Mouse (Mus musculus): ENCODE measurements around the gene 1110032A03Rik. TPM values are rescaled to one million over a fixed set of nuclear protein-coding genes. Genes with fewer than 3 reads are reported as not detected.

Gene 1110032A03Rik
- polyA plus RNA-seq, 1 experiment = 46.5 TPM

DNA sequence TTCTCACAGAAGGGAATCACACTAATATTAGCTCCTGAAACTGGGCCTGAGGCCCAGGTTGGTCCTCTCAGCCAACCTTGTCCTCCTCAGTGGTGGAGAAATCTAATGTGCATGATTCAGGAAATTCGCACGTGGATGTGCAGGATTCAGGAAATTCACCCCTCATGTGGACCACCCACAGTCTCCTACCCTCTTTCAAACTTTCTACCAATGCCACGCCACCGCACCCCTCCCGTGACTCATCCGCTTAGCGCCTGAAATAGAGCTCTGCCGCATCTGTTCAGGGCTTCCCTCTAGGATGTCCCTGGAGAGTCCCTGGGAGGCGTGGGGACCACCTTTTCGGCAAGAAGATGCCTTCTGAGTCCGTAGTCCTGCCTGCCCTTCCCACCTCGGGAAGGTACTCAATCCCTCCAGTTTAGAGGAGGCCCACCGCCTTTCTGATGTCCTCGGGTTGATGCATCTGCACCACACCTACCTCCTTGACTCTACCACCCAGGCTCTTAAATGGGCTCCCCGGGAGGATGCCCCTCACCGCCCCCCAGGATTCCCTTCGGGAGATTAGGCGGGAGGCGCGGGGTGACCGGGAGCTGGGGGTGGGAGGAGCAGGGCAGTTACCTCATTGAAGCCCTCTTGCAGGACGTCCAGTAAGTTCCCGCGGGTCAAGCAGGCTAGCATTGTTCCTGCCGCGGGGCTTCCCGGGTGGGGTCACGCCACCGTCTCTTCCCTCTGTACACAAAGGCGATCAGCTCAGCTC lies 48.0 kb downstream of the 1110032A03Rik start:
- no peak; the same call in 1 of the 2 replicates for TF ChIP-seq POLR2A (IDR thresholded peaks at IDR 0.05; ENCODE audit: borderline replicate concordance, extremely low read depth, insufficient read depth, insufficient read length, poor library complexity, severe bottlenecking)
- TF ChIP-seq CTCF (IDR thresholded peaks at IDR 0.05; ENCODE audit: borderline replicate concordance, extremely low read depth, insufficient read depth, insufficient read length) = no peak
- DNase-seq (ENCODE audit: low read depth) = peak; percentile 58

DNA sequence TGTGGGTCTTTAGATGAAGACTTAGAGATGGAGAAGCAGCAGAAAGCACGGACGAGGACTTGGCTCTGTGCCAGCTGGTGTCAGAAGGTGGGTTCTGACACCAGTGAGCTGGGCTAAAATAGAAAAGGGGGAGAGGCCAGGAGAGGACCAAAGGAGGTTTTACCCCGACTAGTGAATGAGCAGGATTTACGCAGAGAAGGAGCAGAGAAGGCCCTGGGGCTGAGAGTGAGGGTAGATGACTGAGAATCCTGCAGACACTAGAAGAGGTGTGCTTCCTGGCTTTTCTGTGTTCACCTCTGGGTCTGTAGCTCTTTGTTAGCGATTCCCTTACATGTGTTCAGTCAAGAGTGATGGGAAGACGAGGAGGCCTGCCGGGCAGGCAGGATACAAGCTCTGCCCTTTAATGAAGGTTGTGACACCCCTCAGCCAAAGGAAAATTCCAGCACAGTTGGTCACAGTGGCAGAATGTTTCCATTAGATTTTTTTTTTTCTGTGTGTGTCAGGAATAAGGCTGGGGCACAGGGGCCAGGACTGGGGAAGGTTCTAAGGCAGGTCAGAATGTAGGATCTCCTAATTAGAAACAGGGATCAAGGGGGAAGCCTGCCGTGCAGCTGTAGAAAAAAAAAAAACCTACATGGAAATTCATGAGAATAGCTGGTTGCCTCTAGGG lies 49.3 kb downstream of the 1110032A03Rik start:
- DNase-seq (ENCODE audit: low read depth) = peak; percentile 47
- TF ChIP-seq CTCF (IDR thresholded peaks at IDR 0.05; ENCODE audit: borderline replicate concordance, extremely low read depth, insufficient read depth, insufficient read length) (no peak), POLR2A (IDR thresholded peaks at IDR 0.05; ENCODE audit: borderline replicate concordance, extremely low read depth, insufficient read depth, insufficient read length, poor library complexity, severe bottlenecking) (no peak)

DNA sequence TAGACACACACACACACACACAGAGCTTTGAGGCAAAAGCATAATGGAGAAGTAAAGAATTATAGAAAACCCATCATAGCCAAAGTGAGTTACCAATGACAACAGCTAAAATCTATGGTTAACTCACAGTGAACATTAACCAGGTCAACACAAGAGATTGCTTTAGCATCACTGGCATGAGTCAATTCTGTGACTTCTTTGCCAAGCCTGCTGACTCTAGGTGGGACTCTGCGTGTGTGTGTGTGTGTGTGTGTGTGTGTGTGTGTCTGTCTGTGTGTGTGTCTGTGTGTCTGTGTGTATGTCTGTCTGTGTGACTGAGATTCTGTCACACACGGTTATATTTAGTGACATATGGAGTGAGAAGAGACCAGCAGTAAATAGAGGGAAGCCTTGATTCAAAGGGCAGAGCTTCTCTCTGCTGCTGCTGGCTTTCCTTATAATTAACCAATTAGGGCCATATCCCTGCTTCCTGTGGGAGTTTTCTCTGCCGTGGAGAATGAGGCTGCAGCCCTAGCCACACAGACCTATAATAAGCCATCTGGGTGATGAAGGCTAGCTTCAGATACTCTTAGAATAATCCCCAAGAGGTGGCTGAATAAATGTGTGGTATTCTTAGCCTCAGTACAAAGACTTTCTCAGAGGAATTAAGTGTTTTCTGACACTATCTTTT lies 50.5 kb downstream of the 1110032A03Rik start:
- peak; percentile 80 for DNase-seq (ENCODE audit: low read depth)
- no peak for TF ChIP-seq CTCF (IDR thresholded peaks at IDR 0.05; ENCODE audit: borderline replicate concordance, extremely low read depth, insufficient read depth, insufficient read length)
- no peak for TF ChIP-seq POLR2A (IDR thresholded peaks at IDR 0.05; ENCODE audit: borderline replicate concordance, extremely low read depth, insufficient read depth, insufficient read length, poor library complexity, severe bottlenecking)

DNA sequence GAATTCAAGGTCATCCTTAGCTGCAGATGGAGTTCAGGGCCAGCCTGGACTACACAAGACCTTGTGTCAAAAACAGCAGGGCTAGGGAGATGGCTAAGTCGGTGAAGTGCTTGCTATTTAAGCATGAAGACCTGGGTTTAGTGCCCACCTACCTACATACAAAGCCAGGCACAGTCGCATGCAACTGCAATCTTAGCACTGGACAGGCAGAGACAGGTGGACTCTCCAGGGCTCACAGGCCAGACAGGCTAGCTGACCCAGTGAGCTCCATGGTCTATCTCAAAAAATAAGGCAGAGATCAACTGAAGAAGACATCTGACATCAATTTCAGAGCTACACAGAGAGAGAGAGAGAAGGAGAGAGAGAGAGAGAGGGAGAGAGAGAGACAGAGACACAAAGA lies 51.2 kb downstream of the 1110032A03Rik start:
- DNase-seq (ENCODE audit: low read depth) = peak; percentile 31

DNA sequence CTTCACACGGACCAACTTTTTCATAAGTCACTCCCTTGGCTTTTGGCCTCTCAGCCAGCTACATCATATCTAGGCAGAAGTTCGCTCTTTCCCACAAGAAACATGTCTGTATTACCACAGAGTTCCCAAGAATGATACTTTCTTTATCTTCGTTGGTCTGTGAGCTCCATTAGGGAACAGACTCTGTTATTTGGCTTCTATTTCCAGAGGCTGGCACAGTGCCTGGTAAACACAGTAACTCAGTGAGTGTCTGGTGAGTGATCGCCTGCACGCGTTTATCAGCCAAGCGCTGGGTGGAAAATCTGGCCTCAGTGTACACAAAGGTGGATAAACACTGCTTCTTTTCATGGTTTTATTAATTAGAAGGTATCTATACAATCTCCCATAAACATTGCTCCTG lies 51.9 kb downstream of the 1110032A03Rik start:
- peak; percentile 89 for DNase-seq (ENCODE audit: low read depth)
- TF ChIP-seq POLR2A (IDR thresholded peaks at IDR 0.05; ENCODE audit: borderline replicate concordance, extremely low read depth, insufficient read depth, insufficient read length, poor library complexity, severe bottlenecking) (no peak), CTCF (IDR thresholded peaks at IDR 0.05; ENCODE audit: borderline replicate concordance, extremely low read depth, insufficient read depth, insufficient read length) (no peak)

More for the DNA sequence above, 51.2 kb downstream of the 1110032A03Rik start:
- TF ChIP-seq POLR2A (IDR thresholded peaks at IDR 0.05; ENCODE audit: borderline replicate concordance, extremely low read depth, insufficient read depth, insufficient read length, poor library complexity, severe bottlenecking) (no peak), CTCF (IDR thresholded peaks at IDR 0.05; ENCODE audit: borderline replicate concordance, extremely low read depth, insufficient read depth, insufficient read length) (no peak)

DNA sequence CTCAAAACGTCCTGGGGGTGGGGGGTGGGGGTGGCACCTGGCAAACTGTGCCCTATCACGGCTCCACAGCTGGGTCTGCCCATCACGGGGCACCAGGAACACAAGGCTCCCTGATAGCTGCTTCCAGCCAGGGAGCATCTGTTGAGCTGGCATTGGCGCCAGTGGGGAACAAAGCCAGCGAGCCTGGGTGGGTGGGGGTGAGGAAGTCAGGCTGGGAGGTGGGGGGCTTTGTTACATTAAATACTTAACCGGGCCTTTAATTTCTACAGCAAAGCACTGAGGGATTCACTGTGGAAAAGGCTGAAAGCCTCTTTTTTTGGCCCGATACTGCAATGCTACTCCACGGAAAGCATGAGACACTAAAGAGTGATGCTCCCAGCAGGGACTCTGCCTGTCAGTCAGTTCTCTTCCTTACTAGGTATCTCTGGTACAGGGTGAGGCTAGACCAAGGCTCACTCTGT lies 52.8 kb downstream of the 1110032A03Rik start:
- peak; percentile 80 for DNase-seq (ENCODE audit: low read depth)
- TF ChIP-seq CTCF (IDR thresholded peaks at IDR 0.05; ENCODE audit: borderline replicate concordance, extremely low read depth, insufficient read depth, insufficient read length) (no peak), POLR2A (IDR thresholded peaks at IDR 0.05; ENCODE audit: borderline replicate concordance, extremely low read depth, insufficient read depth, insufficient read length, poor library complexity, severe bottlenecking) (no peak)

DNA sequence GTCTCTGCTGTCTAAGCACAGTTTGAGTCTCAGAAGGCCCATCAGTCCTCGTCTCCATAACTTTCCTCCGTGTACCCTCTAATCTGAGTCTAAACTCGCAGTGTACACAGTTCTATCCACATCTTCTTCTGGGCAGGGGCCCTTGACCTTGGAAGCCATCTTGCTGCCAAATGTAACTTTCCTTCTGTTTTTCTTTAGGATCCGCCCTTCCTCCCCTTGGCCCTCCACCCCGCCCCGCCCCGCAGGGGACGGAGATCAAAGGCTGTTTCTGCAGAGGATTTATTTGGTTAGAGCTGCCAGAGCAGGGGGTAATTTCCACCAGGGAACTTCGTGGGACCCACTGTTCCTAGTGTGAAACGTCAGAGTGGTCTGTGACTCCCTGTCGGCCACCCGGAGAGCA lies 54.3 kb downstream of the 1110032A03Rik start:
- DNase-seq (ENCODE audit: low read depth) = no peak
- TF ChIP-seq POLR2A (IDR thresholded peaks at IDR 0.05; ENCODE audit: borderline replicate concordance, extremely low read depth, insufficient read depth, insufficient read length, poor library complexity, severe bottlenecking) = no peak
- TF ChIP-seq CTCF (IDR thresholded peaks at IDR 0.05; ENCODE audit: borderline replicate concordance, extremely low read depth, insufficient read depth, insufficient read length) = no peak

DNA sequence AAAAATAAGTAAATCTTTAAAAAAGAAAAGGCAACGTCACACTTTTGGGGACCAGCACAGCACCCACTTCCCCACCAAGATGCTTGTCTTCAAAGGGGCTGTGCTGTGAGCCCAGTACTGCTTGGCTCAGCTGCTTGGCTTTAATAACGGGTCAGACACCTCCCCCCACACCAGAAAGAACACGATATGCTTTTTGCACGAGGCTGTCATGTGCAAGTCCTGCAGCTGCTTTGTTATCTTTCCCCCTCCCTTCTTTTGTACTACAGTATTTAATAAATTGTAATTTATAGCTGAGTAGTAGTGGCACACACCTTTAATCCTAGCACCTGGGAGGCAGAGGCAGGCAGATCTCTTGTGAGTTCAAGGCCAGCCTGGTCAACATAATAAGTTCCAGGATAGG lies 56.4 kb downstream of the 1110032A03Rik start:
- TF ChIP-seq CTCF (IDR thresholded peaks at IDR 0.05; ENCODE audit: borderline replicate concordance, extremely low read depth, insufficient read depth, insufficient read length) = no peak
- no peak for TF ChIP-seq POLR2A (IDR thresholded peaks at IDR 0.05; ENCODE audit: borderline replicate concordance, extremely low read depth, insufficient read depth, insufficient read length, poor library complexity, severe bottlenecking)
- DNase-seq (ENCODE audit: low read depth) = no peak

DNA sequence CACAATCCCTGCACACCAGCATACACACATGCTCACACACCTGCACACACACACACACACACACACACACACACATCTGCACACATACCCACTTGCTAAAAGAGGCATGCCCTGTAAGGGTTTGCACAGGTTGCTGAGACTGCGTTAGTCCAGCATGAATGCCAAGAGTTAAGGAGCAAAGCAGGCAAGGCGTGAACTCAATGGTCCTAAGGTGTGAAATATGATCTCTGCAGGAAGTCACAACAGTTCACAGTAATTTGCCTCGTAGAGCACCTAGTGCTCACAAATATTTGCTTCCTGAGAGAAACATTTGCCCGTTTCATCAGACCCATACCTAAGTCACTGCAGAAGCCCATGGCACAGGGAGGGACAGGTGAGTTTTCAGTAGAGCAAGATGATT lies 61.1 kb downstream of the 1110032A03Rik start:
- TF ChIP-seq POLR2A (IDR thresholded peaks at IDR 0.05; ENCODE audit: borderline replicate concordance, extremely low read depth, insufficient read depth, insufficient read length, poor library complexity, severe bottlenecking) (no peak), CTCF (IDR thresholded peaks at IDR 0.05; ENCODE audit: borderline replicate concordance, extremely low read depth, insufficient read depth, insufficient read length) (no peak)
- DNase-seq (ENCODE audit: low read depth) = no peak

Other genes with a start within 250 kb of the 1110032A03Rik start
- 73.9 and 77.3 TPM in 2 replicates for gene Pts, start 246.8 kb downstream of the 1110032A03Rik start, polyA plus RNA-seq (2012; rRNA removed)
- gene Il18, start 220.7 kb downstream of the 1110032A03Rik start, polyA plus RNA-seq (2012; rRNA removed) = 13.0 and 13.2 TPM in 2 replicates
- gene Bco2, start 220.3 kb downstream of the 1110032A03Rik start, polyA plus RNA-seq (2012; rRNA removed) = 0.26 and 0.37 TPM in 2 replicates
- gene Tex12, start 214.2 kb downstream of the 1110032A03Rik start, polyA plus RNA-seq (2012; rRNA removed) = not detected in 2 replicates
- 141 and 178 TPM in 2 replicates for gene Sdhd, start 171.7 kb downstream of the 1110032A03Rik start, polyA plus RNA-seq (2012; rRNA removed)
- 302 and 372 TPM in 2 replicates for gene Timm8b, start 171.6 kb downstream of the 1110032A03Rik start, polyA plus RNA-seq (2012; rRNA removed)
- 4.6 and 5.1 TPM in 2 replicates for gene Pih1d2, start 158.2 kb downstream of the 1110032A03Rik start, polyA plus RNA-seq (2012; rRNA removed)
- gene Nkapd1, start 158.1 kb downstream of the 1110032A03Rik start, polyA plus RNA-seq (2012; rRNA removed) = 18.4 and 21.5 TPM in 2 replicates
- 25.4 and 32.9 TPM in 2 replicates for gene Dlat, start 115.7 kb downstream of the 1110032A03Rik start, polyA plus RNA-seq (2012; rRNA removed)
- gene Dixdc1, start 36.0 kb downstream of the 1110032A03Rik start, polyA plus RNA-seq (2012; rRNA removed) = 29.9 and 40.6 TPM in 2 replicates
- 1.2 and 1.7 TPM in 2 replicates for gene 2310030G06Rik, start 29.0 kb downstream of the 1110032A03Rik start, polyA plus RNA-seq (2012; rRNA removed)
- 5.7 and 6.1 TPM in 2 replicates for gene Cryab, start 24.2 kb downstream of the 1110032A03Rik start, polyA plus RNA-seq (2012; rRNA removed)
- 1.3 and 1.8 TPM in 2 replicates for gene Hspb2, start 23.2 kb downstream of the 1110032A03Rik start, polyA plus RNA-seq (2012; rRNA removed)
- 8.0 and 8.3 TPM in 2 replicates for gene Fdxacb1, start 7.3 kb downstream of the 1110032A03Rik start, polyA plus RNA-seq (2012; rRNA removed)
- gene Alg9, start 501 bp downstream of the 1110032A03Rik start, polyA plus RNA-seq (2012; rRNA removed) = 52.4 and 53.9 TPM in 2 replicates
- gene Ppp2r1b, start 69.8 kb upstream of the 1110032A03Rik start, polyA plus RNA-seq (2012; rRNA removed) = 32.2 and 38.5 TPM in 2 replicates
- gene Sik2, start 233.6 kb upstream of the 1110032A03Rik start, polyA plus RNA-seq (2012; rRNA removed) = 17.2 and 20.8 TPM in 2 replicates